Mouse (Mus musculus) Muller cell, postnatal 12 days (primary cell): ENCODE results near the gene Cmtm1.
A peak's percentile ranks its signal among the peaks of the same experiment; 100 is the strongest.
"Not testable (repeated sequence)": the region's sequence is repeated elsewhere in the genome, so short reads cannot be mapped to it uniquely, and the experiment has no call there.

Experiments used
- DNase-seq: peaks from one replicate; pipeline ENCODE4 v3.0.0-alpha.2; 2015; ENCODE audit errors: inconsistent ontology term

Cmtm1 gene

GRCm38 (mm10) chr8:104309441-104310155 is at the start of gene Cmtm1, which contains the start of gene Gm45711:
Gene Cmtm1 (minus strand): TSS chr8:104310145.
Gene Gm45711 (minus strand): TSS chr8:104310081.
- DNase-seq, result not testable (repeated sequence)

GRCm38 (mm10) chr8:104358637-104359036 is 48.7 kb upstream of the Cmtm1 start:
- no peak for DNase-seq

GRCm38 (mm10) chr8:104354504-104354903 is 44.6 kb upstream of the Cmtm1 start:
- no peak for DNase-seq

- no peak for DNase-seq
Measured at GRCm38 (mm10) chr8:104353186-104353585, 43.2 kb upstream of the Cmtm1 start.

GRCm38 (mm10) chr8:104350047-104350446 is 40.1 kb upstream of the Cmtm1 start:
- no peak for DNase-seq

GRCm38 (mm10) chr8:104348971-104349370 is 39.0 kb upstream of the Cmtm1 start:
- DNase-seq, result no peak

- no peak for DNase-seq
Measured at GRCm38 (mm10) chr8:104346706-104347105, 36.8 kb upstream of the Cmtm1 start.

- no peak for DNase-seq
Measured at GRCm38 (mm10) chr8:104344622-104345021, 34.7 kb upstream of the Cmtm1 start.

- peak; percentile 83 for DNase-seq
Measured at GRCm38 (mm10) chr8:104343957-104344356, 34.0 kb upstream of the Cmtm1 start.

- no peak for DNase-seq
Measured at GRCm38 (mm10) chr8:104342426-104342825, 32.5 kb upstream of the Cmtm1 start.

- DNase-seq, result no peak
Measured at GRCm38 (mm10) chr8:104341678-104342077, 31.7 kb upstream of the Cmtm1 start.

GRCm38 (mm10) chr8:104341106-104341561 is 31.2 kb upstream of the Cmtm1 start:
- DNase-seq, result peak; percentile 96

GRCm38 (mm10) chr8:104340233-104341105 is 30.5 kb upstream of the Cmtm1 start:
- DNase-seq, result peak; percentile 89

- DNase-seq, result no peak
Measured at GRCm38 (mm10) chr8:104339983-104340232, 30.0 kb upstream of the Cmtm1 start.

- DNase-seq, result peak; percentile 24
Measured at GRCm38 (mm10) chr8:104339229-104339982, 29.5 kb upstream of the Cmtm1 start, which contains the start of gene Cmtm3. Gene Cmtm3 (plus strand): TSS chr8:104339410.

GRCm38 (mm10) chr8:104337890-104338289 is 27.9 kb upstream of the Cmtm1 start:
- DNase-seq, result no peak

- DNase-seq, result no peak
Measured at GRCm38 (mm10) chr8:104336806-104337205, 26.9 kb upstream of the Cmtm1 start.

- DNase-seq, result no peak
Measured at GRCm38 (mm10) chr8:104334196-104334595, 24.3 kb upstream of the Cmtm1 start.

GRCm38 (mm10) chr8:104333786-104334185 is 23.8 kb upstream of the Cmtm1 start:
- no peak for DNase-seq

GRCm38 (mm10) chr8:104332665-104333631 is 23.0 kb upstream of the Cmtm1 start:
- no peak for DNase-seq

GRCm38 (mm10) chr8:104321930-104322329 is 12.0 kb upstream of the Cmtm1 start, which contains the start of gene Cmtm2b:
Gene Cmtm2b (plus strand): TSS chr8:104322230.
- DNase-seq, result not testable (repeated sequence)
